ENCODE assay signal across 27 mouse cellular contexts in genomic region chr10:20670541-20670940, GRCm38 (mm10). TPM values are rescaled to one million over a fixed set of nuclear protein-coding genes. Genes with fewer than 3 reads are reported as not detected.
DNase-seq lines count a peak whose midpoint lies in the region; ATAC-seq and TF ChIP-seq lines count a peak whose summit lies in the region.
"Had no signal": no experiment of that assay in that cellular context is flagged by ENCODE, and none has a peak within 500 bp of the region (broad histone marks: within the 10 kb centered on the region; RNA-seq: fewer than 3 reads in every experiment).

No protein-coding gene starts in this region.

- H3K9ac ChIP-seq in lung, postnatal 0 days (replicated peaks; ENCODE audit: low read depth), result no peak overlapping the region
- no peak overlapping the region for H3K9ac ChIP-seq in ES-E14 (ENCODE audit: insufficient read depth, low read depth, low read length, poor library complexity, severe bottlenecking)
- no peak overlapping the region for H3K9ac ChIP-seq in forebrain, embryonic 11.5 days (ENCODE audit: low read length)
- H3K9ac ChIP-seq: forebrain, embryonic 12.5 days; forebrain, postnatal 0 days; heart, embryonic 15.5 days; hindbrain, embryonic 13.5 days; limb, embryonic 13.5 days; neural tube, embryonic 12.5 days had no signal

- H3K27me3 ChIP-seq in lung, postnatal 0 days (replicated peaks; ENCODE audit: insufficient read depth, low read length), result no peaks in the 10 kb centered on the region
- no peaks in the 10 kb centered on the region for H3K27me3 ChIP-seq in forebrain, embryonic 11.5 days (ENCODE audit: control insufficient read depth, insufficient read depth, low read length)
- H3K27me3 ChIP-seq: forebrain, embryonic 12.5 days; heart, embryonic 15.5 days; hindbrain, embryonic 13.5 days; limb, embryonic 13.5 days; neural tube, embryonic 12.5 days had no signal

- H3K4me1 ChIP-seq in lung, postnatal 0 days (ENCODE audit: insufficient read depth, low read depth, low read length), result peaks cover 5% of the 10 kb centered on the region; the same call in 1 of the 2 replicates
- no peaks in the 10 kb centered on the region for H3K4me1 ChIP-seq in ES-E14 (ENCODE audit: control insufficient read depth in 2 of 2, insufficient read depth in 2 of 2, low read length in 2 of 2, poor library complexity in 1 of 2)
- H3K4me1 ChIP-seq in forebrain, embryonic 11.5 days (replicated peaks; ENCODE audit: control insufficient read depth, insufficient read depth, low read length), result no peaks in the 10 kb centered on the region
- H3K4me1 ChIP-seq: neural tube, embryonic 12.5 days had no signal

- no peaks in the 10 kb centered on the region for H3K9me3 ChIP-seq in lung, postnatal 0 days (ENCODE audit: low read length)
- H3K9me3 ChIP-seq in ES-E14 (ENCODE audit: control insufficient read depth, insufficient read depth, low read depth, low read length), result no peaks in the 10 kb centered on the region
- H3K9me3 ChIP-seq in forebrain, embryonic 11.5 days (ENCODE audit: control insufficient read depth, low read length), result no peaks in the 10 kb centered on the region
- H3K9me3 ChIP-seq: forebrain, embryonic 12.5 days; G1E; heart, embryonic 15.5 days; hindbrain, embryonic 13.5 days; limb, embryonic 13.5 days; midbrain, embryonic 10.5 days; neural tube, embryonic 12.5 days had no signal

- WGBS in lung, postnatal 0 days, result 83% methylated on average over 8 of the region's 8 CpGs
- WGBS in forebrain, embryonic 11.5 days, result 83% methylated on average over 8 of the region's 8 CpGs

- in situ Hi-C loops in ES-E14 (cut with MboI; ENCODE audit: low sequenced_read_pairs in 2 of 2, unreplicated experiment in 2 of 2), result no loop called here

- TF ChIP-seq EP300 in lung, postnatal 0 days (IDR thresholded peaks at IDR 0.05), result no peak

- no peak overlapping the region for H3K4me3 ChIP-seq in layer of hippocampus, adult 2 months
- no peak overlapping the region for H3K4me3 ChIP-seq in lung, postnatal 0 days (ENCODE audit: low read depth, low read length)
- no peak overlapping the region for H3K4me3 ChIP-seq in ES-E14 (ENCODE audit: insufficient read depth in 1 of 2, low read depth in 1 of 2, low read length in 2 of 2, poor library complexity in 1 of 2, severe bottlenecking in 1 of 2)
- no peak overlapping the region for H3K4me3 ChIP-seq in forebrain, embryonic 11.5 days (ENCODE audit: low read depth, low read length)
- H3K4me3 ChIP-seq in left cerebral cortex, adult 2 months, result no peak overlapping the region
- H3K4me3 ChIP-seq: erythroblast, embryonic 14.5 days; forebrain, embryonic 12.5 days; heart, embryonic 15.5 days; hindbrain, embryonic 13.5 days; limb, embryonic 13.5 days; midbrain, embryonic 10.5 days; myocyte; neural tube, embryonic 12.5 days had no signal

- no peak overlapping the region for H3K27ac ChIP-seq in layer of hippocampus, adult 2 months
- no peak overlapping the region for H3K27ac ChIP-seq in lung, postnatal 0 days (ENCODE audit: low read length)
- H3K27ac ChIP-seq in ES-E14 (ENCODE audit: insufficient read depth, low read depth, low read length, poor library complexity, severe bottlenecking), result no peak overlapping the region
- no peak overlapping the region for H3K27ac ChIP-seq in forebrain, embryonic 11.5 days (ENCODE audit: low read depth, low read length)
- H3K27ac ChIP-seq in left cerebral cortex, adult 2 months, result no peak overlapping the region
- H3K27ac ChIP-seq: forebrain, embryonic 12.5 days; heart, embryonic 15.5 days; hindbrain, embryonic 13.5 days; limb, embryonic 13.5 days; midbrain, embryonic 10.5 days; neural tube, embryonic 12.5 days; stomach, postnatal 0 days had no signal

- no peaks in the 10 kb centered on the region for H3K36me3 ChIP-seq in lung, postnatal 0 days (ENCODE audit: insufficient read depth, low read length)
- no peaks in the 10 kb centered on the region for H3K36me3 ChIP-seq in ES-E14 (ENCODE audit: control insufficient read depth, insufficient read depth, low read length, poor library complexity, severe bottlenecking)
- H3K36me3 ChIP-seq in forebrain, embryonic 11.5 days (ENCODE audit: control insufficient read depth, insufficient read depth, low read length), result no peaks in the 10 kb centered on the region
- H3K36me3 ChIP-seq: forebrain, embryonic 12.5 days; G1E; heart, embryonic 15.5 days; hindbrain, embryonic 13.5 days; limb, embryonic 13.5 days; midbrain, embryonic 10.5 days; neural tube, embryonic 12.5 days had no signal

- peak; percentile 39 for TF ChIP-seq CTCF in layer of hippocampus, adult 2 months (conservative IDR thresholded peaks at IDR 0.05)
- peak; percentile 9; the same call in 1 of the 2 replicates for TF ChIP-seq CTCF in lung, postnatal 0 days (IDR thresholded peaks at IDR 0.05)
- TF ChIP-seq CTCF in left cerebral cortex, adult 2 months (IDR thresholded peaks at IDR 0.05), result no peak; the same call in 1 of the 2 replicates

- intact Hi-C loops in left cerebral cortex, adult 2 months (cut with DNase I), result loop anchor here (5.0 kb wide), 2 partner anchors 127 to 257 kb away; no protein-coding TSS in a partner anchor

- H3K4me2 ChIP-seq in lung, postnatal 0 days (replicated peaks; ENCODE audit: low read depth, low read length), result no peak overlapping the region
- H3K4me2 ChIP-seq in forebrain, embryonic 11.5 days (ENCODE audit: low read depth, low read length, severe bottlenecking), result no peak overlapping the region
- H3K4me2 ChIP-seq: forebrain, embryonic 12.5 days; heart, embryonic 15.5 days; hindbrain, embryonic 13.5 days; limb, embryonic 13.5 days; neural tube, embryonic 12.5 days had no signal

- no peak for DNase-seq in layer of hippocampus, adult 2 months (ENCODE audit: low spot score in 2 of 2)
- no peak for DNase-seq in layer of hippocampus, adult 9-11 months
- DNase-seq in lung, postnatal 0 days (ENCODE audit: low spot score), result no peak
- no peak for DNase-seq in lung, postnatal 14 days
- DNase-seq in ES-E14 (ENCODE audit: low read depth, low spot score), result peak; percentile 9
- DNase-seq in forebrain, embryonic 11.5 days (ENCODE audit: low spot score), result no peak
- DNase-seq in left cerebral cortex, adult 2 months (ENCODE audit: extremely low spot score in 1 of 2, low spot score in 2 of 2), result no peak
- DNase-seq: adrenal gland, postnatal 25 days; cerebellum, adult 2 months; cerebellum, postnatal 14 days; forebrain, postnatal 0 days; kidney, adult 11 months; kidney, postnatal 14 days; right cerebral cortex, postnatal 4 days; thymus, postnatal 4 days had no signal

- ATAC-seq in lung, postnatal 0 days, result no peak
- ATAC-seq in forebrain, embryonic 11.5 days (replicated peaks; ENCODE audit: low FRiP score), result no peak
- ATAC-seq: CD4-positive, CD25-positive, alpha-beta regulatory T cell, adult 4 months; forebrain, postnatal 0 days; midbrain, embryonic 16.5 days had no signal

TF ChIP-seq in ES-E14, 5 proteins besides CTCF, POLR2A, EP300 and RAD21:
- no peak for TF ChIP-seq HCFC1 (IDR thresholded peaks at IDR 0.05; ENCODE audit: borderline replicate concordance, insufficient read depth, low read length)
- no peak for TF ChIP-seq ZNF384 (IDR thresholded peaks at IDR 0.05; ENCODE audit: low read depth, low read length)
- TF ChIP-seq ZC3H11A (IDR thresholded peaks at IDR 0.05; ENCODE audit: borderline replicate concordance, low read depth, low read length), result no peak
- no peak for TF ChIP-seq MAFK (IDR thresholded peaks at IDR 0.05; ENCODE audit: insufficient read depth, low read depth, low read length)
- TF ChIP-seq CHD2 (IDR thresholded peaks at IDR 0.05; ENCODE audit: low read depth, low read length), result no peak
TF ChIP-seq in ES-E14: peak in this region for 0.

RNA-seq across cellular contexts. Expression of gene Pde7b, which starts 54.3 kb away (rescaled TPM):
- total RNA-seq in layer of hippocampus, adult 2 months (2021), result 10 to 100 TPM; 27.6 to 27.8 TPM
- 5.0 and 5.2 TPM in 2 replicates for polyA plus RNA-seq in lung, postnatal 0 days (2015; fragmentation: Nextera tagmentation; extraction: Ambion mirVana)
- total RNA-seq in ES-E14 (2012; rRNA removed), result 0.13 TPM in 1 of 2 replicates, not detected in the other
- polyA plus RNA-seq in forebrain, embryonic 11.5 days (2014; fragmentation: Nextera tagmentation; extraction: Ambion mirVana), result 1.6 and 1.7 TPM in 2 replicates
- 10 to 100 TPM; 50.3 to 61.4 TPM for total RNA-seq in left cerebral cortex, adult 2 months (2021)
- polyA plus RNA-seq: erythroblast, embryonic 14.5 days; G1E had no signal

Comparison
In these comparisons a context has a peak if more than half of its experiments do, and no peak if none do; other contexts are left out.
1. RNA of gene Pde7b, which starts 54.3 kb away (total RNA-seq): 50.3 to 61.4 TPM in left cerebral cortex, adult 2 months and 27.6 to 27.8 TPM in layer of hippocampus, adult 2 months; 0.13 TPM in ES-E14; every median in the first group is over 10 times any median in the second.